Mouse (Mus musculus) midbrain, embryonic 13.5 days (tissue): ENCODE data around the gene Lgi4. TPM values are rescaled to one million over a fixed set of nuclear protein-coding genes. Genes with fewer than 3 reads are reported as not detected.

Experiments
- ATAC-seq: fragments of 200-750 bp; cut with Nextera tagmentation; 2 replicates; pipeline ENCODE4 v1.8.0; 2017; ENCODE audit warnings: mild to moderate bottlenecking, moderate TSS enrichment, moderate library complexity
- H3K27ac ChIP-seq: fragments of 300-500 bp; sonication (generic); 2 replicates; pipeline ENCODE4 v1.5.1; 2015; ENCODE audit warnings: inconsistent platforms, mild to moderate bottlenecking, moderate library complexity
- H3K27me3 ChIP-seq: fragments of 300-500 bp; sonication (generic); 2 replicates; pipeline ENCODE4 v1.6.1; 2015; ENCODE audit warnings: mild to moderate bottlenecking, inconsistent platforms
- H3K36me3 ChIP-seq: fragments of 300-500 bp; sonication (generic); 2 replicates; pipeline ENCODE4 v1.6.1; 2015; ENCODE audit warnings: mild to moderate bottlenecking, inconsistent platforms
- H3K4me1 ChIP-seq: fragments of 300-500 bp; sonication (generic); replicated peaks from 2 replicates; pipeline ENCODE4 v1.6.1; 2015; ENCODE audit warnings: inconsistent platforms
- H3K4me2 ChIP-seq: fragments of 300-500 bp; sonication (generic); replicated peaks from 2 replicates; pipeline ENCODE4 v1.6.1; 2015; ENCODE audit warnings: moderate library complexity, mild to moderate bottlenecking, inconsistent platforms
- H3K4me3 ChIP-seq: fragments of 300-500 bp; sonication (generic); replicated peaks from 2 replicates; pipeline ENCODE4 v1.5.1; 2015; ENCODE audit warnings: mild to moderate bottlenecking, inconsistent platforms
- H3K9ac ChIP-seq: fragments of 300-500 bp; sonication (generic); replicated peaks from 2 replicates; pipeline ENCODE4 v1.6.1; 2015; ENCODE audit warnings: mild to moderate bottlenecking, inconsistent platforms
- H3K9me3 ChIP-seq: fragments of 300-500 bp; sonication (generic); 2 replicates; pipeline ENCODE4 v1.6.1; 2016; ENCODE audit warnings: mild to moderate bottlenecking, inconsistent platforms
- WGBS: fragments of 180-500 bp; shearing (Covaris S2); methylation state at CpG from one replicate; pipeline ENCODE4 v1.1.7; 2015; 5-methylcytosine and 5-hydroxymethylcytosine counted together
- polyA plus RNA-seq: library from polyadenylated mRNA; unstranded; fragments of >200 nt; fragmentation: Nextera tagmentation; extraction: Ambion mirVana; gene quantifications from 2 replicates; pipeline ENCODE4 v1.2.1, GENCODE M21; 2015

Gene Lgi4
- polyA plus RNA-seq, 1 experiment from 2014 or later, result 0.16 TPM

GRCm38 (mm10) chr7:31097583-31098248 is 38.6 kb downstream of the Lgi4 start:
- Histone ChIP-seq H3K27me3 (no peaks in the 10 kb centered on the region), H3K4me2 (peak overlapping the region; percentile 39), H3K27ac (no peak overlapping the region), H3K4me3 (peak overlapping the region; percentile 17; the same call in 1 of the 2 replicates), H3K9ac (no peak overlapping the region), H3K36me3 (no peaks in the 10 kb centered on the region), H3K9me3 (no peaks in the 10 kb centered on the region), H3K4me1 (no peaks in the 10 kb centered on the region)
- peak; percentile 95 for ATAC-seq
- 51% methylated on average over 20 of the region's 20 CpGs for WGBS

DNA sequence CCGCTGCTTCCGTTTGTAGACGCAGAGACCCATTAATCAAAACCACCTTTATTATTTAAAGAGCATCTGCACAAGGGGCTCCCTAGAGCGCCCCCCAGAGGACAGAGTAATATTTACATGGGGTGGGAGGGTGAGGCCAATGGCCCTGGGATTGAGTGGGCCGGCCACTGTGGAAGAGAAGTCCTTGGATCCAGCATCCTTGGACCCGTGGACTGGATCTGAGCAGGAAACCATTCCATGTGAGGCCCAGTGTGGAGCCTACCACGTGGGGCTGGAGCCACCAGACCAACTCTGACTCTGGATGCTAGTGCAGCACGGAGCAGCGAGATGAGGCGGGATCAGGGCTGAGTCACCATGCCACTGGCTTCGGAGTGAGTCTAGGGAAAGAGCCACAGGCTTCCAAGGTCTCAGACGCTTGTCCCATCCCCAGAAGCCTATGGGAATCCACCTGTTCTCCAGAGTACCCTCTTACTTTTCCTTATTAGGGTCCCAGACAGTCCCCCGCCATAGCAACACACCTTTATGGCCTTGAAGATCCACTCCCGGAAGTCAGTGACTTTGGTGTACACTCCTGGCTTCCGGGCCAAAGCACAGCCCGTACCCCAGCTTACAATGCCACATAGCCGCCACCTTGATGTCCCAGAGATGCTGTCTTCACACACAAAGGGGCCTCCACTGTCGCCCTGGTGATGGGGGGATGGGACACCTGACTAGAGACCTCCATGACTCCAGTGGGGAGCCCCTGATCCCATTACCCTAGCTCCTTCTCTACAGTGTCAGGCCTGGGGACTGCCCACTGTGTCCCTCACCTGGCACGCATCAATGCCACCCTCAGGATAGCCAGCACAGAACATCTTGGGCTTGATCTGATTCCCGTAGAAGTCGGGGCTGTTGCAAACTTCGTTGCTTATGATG is 39.8 kb downstream of the Lgi4 start:
- no peaks in the 10 kb centered on the region for H3K27me3 ChIP-seq
- ATAC-seq, result no peak
- H3K4me1 ChIP-seq, result no peaks in the 10 kb centered on the region
- 83% methylated on average over 22 of the region's 22 CpGs for WGBS
- H3K36me3 ChIP-seq, result no peaks in the 10 kb centered on the region
- no peak overlapping the region for H3K9ac ChIP-seq
- H3K9me3 ChIP-seq, result no peaks in the 10 kb centered on the region
- no peak overlapping the region for H3K27ac ChIP-seq
- H3K4me3 ChIP-seq, result no peak overlapping the region
- H3K4me2 ChIP-seq, result no peak overlapping the region

DNA sequence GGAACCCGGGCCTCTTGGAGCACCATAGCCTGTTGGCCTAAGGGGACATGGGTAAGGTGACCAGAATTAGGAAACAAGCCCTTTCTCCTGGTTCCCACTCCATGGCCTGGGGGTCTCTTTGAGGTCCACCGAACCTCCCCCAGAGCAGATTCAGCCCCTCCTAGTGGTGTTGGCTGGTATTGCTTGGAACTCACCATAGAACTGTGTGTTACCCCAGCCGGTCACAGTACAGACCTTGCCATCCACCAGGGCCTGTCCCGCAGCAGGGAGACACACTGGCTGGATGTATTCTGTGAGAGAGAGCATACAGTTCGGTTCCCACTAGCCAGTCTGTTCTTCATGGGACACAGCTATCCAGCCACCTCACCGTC is 40.5 kb downstream of the Lgi4 start:
- ATAC-seq, result no peak
- H3K27ac ChIP-seq, result no peak overlapping the region
- H3K27me3 ChIP-seq, result no peaks in the 10 kb centered on the region
- no peak overlapping the region for H3K4me2 ChIP-seq
- no peak overlapping the region for H3K4me3 ChIP-seq
- no peaks in the 10 kb centered on the region for H3K36me3 ChIP-seq
- no peaks in the 10 kb centered on the region for H3K9me3 ChIP-seq
- H3K4me1 ChIP-seq, result no peaks in the 10 kb centered on the region
- 91% methylated on average over 6 of the region's 6 CpGs for WGBS
- H3K9ac ChIP-seq, result no peak overlapping the region

DNA sequence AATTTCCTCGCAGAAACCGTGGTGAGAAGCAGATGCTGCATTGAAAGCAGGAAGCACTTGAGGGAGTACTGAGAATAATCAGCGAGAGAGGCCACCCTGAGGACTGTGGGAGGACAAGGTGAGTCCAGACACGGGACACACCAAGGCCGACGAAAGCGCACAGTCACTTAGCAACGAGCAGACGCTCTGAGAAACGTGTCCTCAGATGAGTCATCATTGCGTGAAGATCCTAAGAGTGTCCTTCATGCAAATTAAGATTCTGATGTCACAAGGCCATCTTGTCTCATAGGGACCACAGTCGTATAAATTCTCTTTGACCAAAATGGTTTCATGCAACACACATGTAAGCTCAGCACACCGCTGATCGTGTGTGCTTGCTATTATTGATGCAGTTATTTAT is 41.6 kb downstream of the Lgi4 start:
- H3K9me3 ChIP-seq, result no peaks in the 10 kb centered on the region
- WGBS, result 84% methylated on average over 14 of the region's 14 CpGs
- H3K27ac ChIP-seq, result no peak overlapping the region
- H3K27me3 ChIP-seq, result no peaks in the 10 kb centered on the region
- H3K4me1 ChIP-seq, result no peaks in the 10 kb centered on the region
- no peak overlapping the region for H3K4me2 ChIP-seq
- no peaks in the 10 kb centered on the region for H3K36me3 ChIP-seq
- H3K9ac ChIP-seq, result no peak overlapping the region
- ATAC-seq, result no peak
- no peak overlapping the region for H3K4me3 ChIP-seq

- H3K4me2 ChIP-seq, result no peak overlapping the region
- H3K9me3 ChIP-seq, result no peaks in the 10 kb centered on the region
- no peaks in the 10 kb centered on the region for H3K27me3 ChIP-seq
- no peak overlapping the region for H3K9ac ChIP-seq
- no peaks in the 10 kb centered on the region for H3K36me3 ChIP-seq
- no peak overlapping the region for H3K27ac ChIP-seq
- H3K4me1 ChIP-seq, result no peaks in the 10 kb centered on the region
- no peak for ATAC-seq
- no peak overlapping the region for H3K4me3 ChIP-seq
- 74% methylated on average over 15 of the region's 15 CpGs for WGBS
Observed at GRCm38 (mm10) chr7:31105061-31105768, 46.1 kb downstream of the Lgi4 start.

DNA sequence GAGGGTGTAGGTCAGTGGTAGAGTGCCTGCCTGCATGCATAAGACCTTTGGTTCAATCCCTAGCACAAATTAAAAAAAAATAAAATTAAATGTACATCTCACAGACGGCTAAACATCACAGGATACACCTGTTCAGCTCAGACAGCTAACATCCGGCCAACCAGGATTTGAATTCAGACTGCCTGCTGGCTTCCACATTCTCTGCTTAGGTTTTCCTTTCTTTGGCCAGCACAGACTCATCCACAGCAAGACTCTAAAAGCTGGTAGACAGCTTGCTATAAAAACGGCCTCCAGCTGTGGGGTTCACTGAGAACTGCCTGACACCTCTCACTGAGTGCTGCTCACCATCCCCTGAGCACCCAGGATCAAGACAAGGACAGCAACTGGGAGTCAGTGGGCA is 47.0 kb downstream of the Lgi4 start:
- Histone ChIP-seq H3K27ac (no peak overlapping the region), H3K36me3 (no peaks in the 10 kb centered on the region), H3K4me3 (no peak overlapping the region), H3K9ac (no peak overlapping the region), H3K27me3 (no peaks in the 10 kb centered on the region), H3K9me3 (no peaks in the 10 kb centered on the region), H3K4me2 (no peak overlapping the region), H3K4me1 (no peaks in the 10 kb centered on the region)
- 73% methylated on average over 3 of the region's 3 CpGs for WGBS
- ATAC-seq, result no peak

GRCm38 (mm10) chr7:31107781-31108180 is 48.6 kb downstream of the Lgi4 start:
- 88% methylated on average over 11 of the region's 11 CpGs for WGBS
- Histone ChIP-seq H3K36me3 (no peaks in the 10 kb centered on the region), H3K27me3 (no peaks in the 10 kb centered on the region), H3K4me1 (no peaks in the 10 kb centered on the region), H3K9ac (no peak overlapping the region), H3K27ac (no peak overlapping the region), H3K4me2 (no peak overlapping the region), H3K9me3 (no peaks in the 10 kb centered on the region), H3K4me3 (no peak overlapping the region)
- no peak for ATAC-seq

DNA sequence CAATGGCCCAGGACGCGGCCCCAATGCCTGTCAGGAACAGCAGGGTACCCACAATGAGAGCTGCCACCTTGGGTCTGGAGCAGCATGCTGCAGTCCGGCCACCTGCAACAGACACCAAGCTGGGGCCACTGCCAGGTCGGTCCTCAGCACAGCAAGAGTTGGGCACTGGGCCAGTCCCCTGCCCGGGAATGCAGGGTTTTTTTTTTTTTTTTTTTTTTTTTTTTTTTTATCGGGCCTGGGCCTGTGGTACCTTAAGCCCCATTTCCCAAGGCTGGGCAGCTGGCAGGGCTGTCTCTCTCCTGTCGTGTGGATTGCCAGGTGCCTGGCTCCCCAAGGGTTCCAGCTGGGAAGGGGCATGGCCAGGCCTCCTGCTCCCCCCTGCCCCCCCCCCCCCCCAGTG is 49.9 kb downstream of the Lgi4 start:
- ATAC-seq, result no peak
- Histone ChIP-seq H3K27ac (no peak overlapping the region), H3K9me3 (no peaks in the 10 kb centered on the region), H3K9ac (no peak overlapping the region), H3K4me3 (no peak overlapping the region), H3K4me1 (no peaks in the 10 kb centered on the region), H3K4me2 (no peak overlapping the region), H3K27me3 (no peaks in the 10 kb centered on the region), H3K36me3 (no peaks in the 10 kb centered on the region)
- WGBS, result 39% methylated on average over 6 of the region's 7 CpGs

DNA sequence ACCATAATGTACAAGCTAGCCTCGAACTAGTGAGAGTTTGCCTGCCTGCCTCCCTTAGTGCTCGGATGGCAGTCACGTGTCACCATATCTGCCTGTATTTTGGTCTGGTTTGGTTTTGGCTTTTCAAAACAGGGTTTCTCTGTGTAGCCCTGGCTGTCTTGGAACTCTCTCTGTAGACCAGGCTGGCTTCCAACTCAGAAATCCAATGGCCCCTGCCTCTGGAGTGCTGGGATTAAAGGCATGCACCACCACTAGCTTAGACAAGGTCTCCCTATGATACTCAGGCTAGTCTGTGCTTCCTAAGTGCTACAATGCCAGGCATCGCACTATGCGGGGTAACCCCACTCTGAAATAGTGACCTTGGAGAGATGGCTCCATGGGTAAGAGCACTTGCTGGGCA is 50.7 kb downstream of the Lgi4 start:
- ATAC-seq, result no peak
- 93% methylated on average over 5 of the region's 5 CpGs for WGBS

GRCm38 (mm10) chr7:31110861-31111385 is 51.8 kb downstream of the Lgi4 start:
- Histone ChIP-seq H3K9ac (no peak overlapping the region), H3K4me3 (no peak overlapping the region), H3K36me3 (no peaks in the 10 kb centered on the region), H3K27ac (no peak overlapping the region), H3K4me1 (no peaks in the 10 kb centered on the region; the same call in 1 of the 2 replicates), H3K4me2 (no peak overlapping the region), H3K27me3 (0 out of 2 replicates have a peak, but pooled peaks cover 8% of the 10 kb centered on the region), H3K9me3 (no peaks in the 10 kb centered on the region)
- 81% methylated on average over 15 of the region's 15 CpGs for WGBS
- no peak for ATAC-seq

More for the DNA sequence above, 50.7 kb downstream of the Lgi4 start:
- H3K27ac ChIP-seq, result no peak overlapping the region
- no peaks in the 10 kb centered on the region for H3K27me3 ChIP-seq
- no peaks in the 10 kb centered on the region for H3K9me3 ChIP-seq
- H3K4me2 ChIP-seq, result no peak overlapping the region
- no peaks in the 10 kb centered on the region for H3K4me1 ChIP-seq
- no peak overlapping the region for H3K4me3 ChIP-seq
- no peaks in the 10 kb centered on the region for H3K36me3 ChIP-seq
- H3K9ac ChIP-seq, result no peak overlapping the region

- ATAC-seq, result no peak
- no peaks in the 10 kb centered on the region for H3K36me3 ChIP-seq
- H3K27ac ChIP-seq, result no peak overlapping the region
- no peak overlapping the region for H3K9ac ChIP-seq
- 23% methylated on average over 4 of the region's 4 CpGs for WGBS
- 0 out of 2 replicates have a peak, but pooled peaks cover 11% of the 10 kb centered on the region for H3K27me3 ChIP-seq
- H3K9me3 ChIP-seq, result no peaks in the 10 kb centered on the region
- no peak overlapping the region for H3K4me3 ChIP-seq
- H3K4me1 ChIP-seq, result no peaks in the 10 kb centered on the region; the same call in 1 of the 2 replicates
- H3K4me2 ChIP-seq, result no peak overlapping the region
Observed at GRCm38 (mm10) chr7:31112036-31112435, 52.9 kb downstream of the Lgi4 start.

GRCm38 (mm10) chr7:31113800-31114199 is 54.7 kb downstream of the Lgi4 start:
- no peak for ATAC-seq

More at GRCm38 (mm10) chr7:31113800-31114199, 54.7 kb downstream of the Lgi4 start:
- Histone ChIP-seq H3K36me3 (no peaks in the 10 kb centered on the region), H3K4me2 (no peak overlapping the region), H3K27me3 (0 out of 2 replicates have a peak, but pooled peaks cover 11% of the 10 kb centered on the region), H3K9ac (no peak overlapping the region), H3K9me3 (no peaks in the 10 kb centered on the region), H3K4me3 (no peak overlapping the region), H3K27ac (no peak overlapping the region), H3K4me1 (no peaks in the 10 kb centered on the region; the same call in 1 of the 2 replicates)
- WGBS, result 85% methylated on average over 6 of the region's 6 CpGs
